Mouse (Mus musculus): ENCODE measurements around the gene Sigirr.

GRCm38 (mm10) chr7:141119487-141119886, 19.1 kb upstream of the Sigirr start:
- TF ChIP-seq CTCF (IDR thresholded peaks at IDR 0.05; ENCODE audit: borderline replicate concordance, insufficient read depth, low read depth, low read length) (no peak), POLR2A (IDR thresholded peaks at IDR 0.05; ENCODE audit: borderline replicate concordance, insufficient read depth, low read length) (no peak)
